Mouse (Mus musculus) monocyte, adult 5-6 weeks (primary cell): Measurements from ENCODE around the gene Mcur1. TPM values are rescaled to one million over a fixed set of nuclear protein-coding genes. Genes with fewer than 3 reads are reported as not detected.
A peak's percentile ranks its signal among the peaks of the same experiment; 100 is the strongest.

Experiments used
- ATAC-seq: fragments of 153-309, 156-312 bp; replicated peaks from 2 replicates; pipeline ENCODE4 v1.8.0; 2017; ENCODE audit warnings: mild to moderate bottlenecking; ENCODE audit not compliant: low TSS enrichment, insufficient number of reproducible peaks, severe bottlenecking, poor library complexity, low FRiP score
- total RNA-seq: library from RNA; stranded (forward); fragments of 200-1000, 200-491, 200-594 nt; gene quantifications from 3 replicates; pipeline ENCODE4 v1.2.3, GENCODE M21; 2017

Mcur1 gene
- total RNA-seq, 1 experiment from 2014 or later: 32.0 TPM

GRCm38 (mm10) chr13:43537854-43538253, 22.1 kb downstream of the Mcur1 start:
- no peak for ATAC-seq

DNA sequence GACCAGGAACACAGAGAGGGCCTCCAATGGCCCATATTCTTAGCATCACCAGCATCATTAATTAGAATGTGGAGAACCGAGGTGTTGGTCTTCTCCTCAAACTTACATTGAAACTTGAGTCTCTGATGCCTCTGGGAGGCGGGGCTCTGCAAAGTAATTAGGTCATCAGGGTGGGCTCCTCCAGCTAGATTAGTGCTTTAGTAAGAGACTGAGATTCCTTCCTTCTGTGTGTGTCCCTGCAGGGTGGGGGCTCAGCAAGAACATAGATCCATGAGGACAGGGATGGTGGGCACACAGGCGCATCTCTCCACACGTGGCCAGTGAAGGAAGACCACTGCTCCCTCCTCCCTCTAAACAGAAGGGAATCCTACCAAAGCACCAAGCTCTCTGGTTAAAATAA, 26.0 kb downstream of the Mcur1 start:
- no peak for ATAC-seq

DNA sequence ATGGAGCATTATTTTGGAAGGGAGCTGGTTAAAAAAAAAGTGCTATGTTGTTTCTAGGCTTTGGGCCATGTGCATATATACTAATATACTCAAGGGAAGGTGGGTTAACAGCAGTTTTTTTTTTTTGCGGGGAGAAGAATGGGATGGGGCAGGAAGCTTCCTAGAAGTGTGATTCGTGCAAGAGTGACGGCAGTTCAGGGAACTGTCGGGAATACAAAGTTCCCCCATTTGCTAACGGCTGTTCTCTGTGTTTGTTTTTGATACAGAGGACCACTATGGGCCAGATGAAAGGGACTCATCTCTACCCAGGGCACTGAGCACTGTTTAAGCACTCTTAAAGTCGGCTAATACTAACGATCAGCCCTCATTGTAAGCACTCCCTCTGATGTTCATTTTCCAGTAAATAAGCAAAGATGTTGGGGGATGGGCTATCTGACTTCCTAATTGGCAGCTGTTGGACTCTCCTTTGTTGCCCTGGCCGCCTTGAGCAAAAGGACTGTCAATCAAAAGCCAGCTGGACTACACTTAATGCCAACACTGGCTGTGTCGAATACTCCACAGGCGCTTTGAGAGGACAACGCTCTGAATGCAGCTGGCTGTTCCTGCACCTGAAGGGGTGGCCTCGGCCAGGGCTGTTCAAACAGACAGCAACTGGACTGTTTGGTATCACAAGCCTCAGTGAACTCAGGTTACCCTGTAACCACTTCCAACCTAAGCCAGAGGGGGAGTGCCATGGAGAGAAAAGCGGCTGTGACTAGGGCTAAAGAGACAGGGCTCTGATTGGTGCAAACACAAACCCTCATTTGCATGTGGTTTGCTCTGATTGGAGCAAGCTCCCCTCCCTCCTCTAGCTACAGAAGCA, 28.9 kb downstream of the Mcur1 start:
- ATAC-seq: peak; percentile 54; the same call in 1 of the 2 replicates

GRCm38 (mm10) chr13:43530129-43530831, 29.7 kb downstream of the Mcur1 start:
- ATAC-seq: no peak

GRCm38 (mm10) chr13:43526289-43526688, 33.7 kb downstream of the Mcur1 start:
- ATAC-seq: no peak

DNA sequence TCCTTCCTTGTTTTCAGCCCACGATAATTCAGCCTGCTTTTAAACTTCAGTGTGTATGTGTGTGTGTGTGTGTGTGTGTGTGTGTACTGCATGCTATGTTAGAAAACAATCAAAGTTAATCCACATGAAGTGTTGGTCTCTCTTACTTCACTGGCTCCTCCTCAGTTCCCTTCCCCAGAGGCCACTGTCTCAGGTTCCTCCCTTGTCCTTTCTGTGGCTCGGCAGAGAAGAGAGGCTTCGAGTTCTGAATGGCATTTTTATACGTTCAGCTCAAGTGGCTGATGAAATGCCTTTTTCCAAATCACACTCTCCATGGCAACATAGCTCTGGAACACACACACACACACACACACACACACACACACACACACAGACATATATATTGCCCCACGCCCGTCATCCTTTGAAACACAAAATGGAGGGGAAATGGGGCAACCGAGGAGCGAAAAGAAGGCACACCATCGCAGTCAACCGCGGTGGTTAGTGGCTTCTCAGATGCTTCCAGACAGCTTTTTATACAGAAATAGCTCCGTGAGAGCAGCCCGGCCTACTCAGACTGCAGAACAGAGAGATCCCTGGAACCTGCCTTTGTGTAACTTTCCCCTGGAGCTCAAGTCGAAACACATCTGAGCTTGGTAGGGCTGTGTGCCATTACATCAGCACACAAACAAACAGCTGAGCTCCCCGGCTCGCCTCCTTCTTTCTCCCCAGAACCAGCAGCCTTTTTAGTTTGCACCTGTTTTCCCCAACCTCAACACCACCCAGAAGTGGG, 34.4 kb downstream of the Mcur1 start:
- peak; percentile 45 for ATAC-seq

DNA sequence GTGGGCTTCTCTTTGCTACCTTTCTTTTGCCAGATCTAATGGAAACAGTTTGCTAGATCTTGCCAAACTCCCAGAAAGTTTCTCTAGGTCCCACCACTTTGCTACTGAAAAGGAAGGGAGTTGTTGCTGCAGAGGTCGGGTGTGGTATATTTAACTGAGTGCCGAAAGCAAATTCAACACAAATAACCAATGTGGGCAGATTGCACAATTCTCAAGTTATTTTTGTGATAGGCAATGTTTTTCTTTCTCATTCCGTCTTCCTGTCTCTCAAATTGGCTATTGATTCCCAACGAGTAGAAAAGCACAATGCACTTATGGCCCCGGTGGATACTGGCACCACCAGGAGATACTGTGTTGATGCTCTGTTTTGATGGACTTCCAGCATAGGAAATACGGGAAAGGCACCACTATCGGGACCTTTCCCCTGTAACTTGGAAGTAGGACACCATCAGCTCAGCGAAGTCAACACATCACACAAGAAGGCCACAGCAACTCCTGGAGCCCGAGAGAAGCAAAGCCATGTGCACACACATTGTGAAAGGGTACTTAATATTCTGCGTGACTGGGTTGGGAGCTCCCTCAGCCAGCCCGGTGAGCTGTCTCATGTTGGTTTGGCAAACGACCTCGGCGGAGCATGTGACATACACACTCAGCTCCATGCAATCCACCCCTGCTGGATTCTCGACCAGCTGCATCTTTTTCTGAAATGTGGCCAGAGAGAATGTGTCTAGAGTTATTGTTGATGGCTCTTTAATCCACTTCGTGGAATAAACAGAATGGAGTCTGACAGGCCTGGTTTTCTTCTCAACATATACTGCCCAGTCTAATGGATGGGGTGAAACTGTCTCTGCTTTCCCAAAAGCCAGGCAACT, 35.3 kb downstream of the Mcur1 start:
- ATAC-seq: peak; percentile 75

DNA sequence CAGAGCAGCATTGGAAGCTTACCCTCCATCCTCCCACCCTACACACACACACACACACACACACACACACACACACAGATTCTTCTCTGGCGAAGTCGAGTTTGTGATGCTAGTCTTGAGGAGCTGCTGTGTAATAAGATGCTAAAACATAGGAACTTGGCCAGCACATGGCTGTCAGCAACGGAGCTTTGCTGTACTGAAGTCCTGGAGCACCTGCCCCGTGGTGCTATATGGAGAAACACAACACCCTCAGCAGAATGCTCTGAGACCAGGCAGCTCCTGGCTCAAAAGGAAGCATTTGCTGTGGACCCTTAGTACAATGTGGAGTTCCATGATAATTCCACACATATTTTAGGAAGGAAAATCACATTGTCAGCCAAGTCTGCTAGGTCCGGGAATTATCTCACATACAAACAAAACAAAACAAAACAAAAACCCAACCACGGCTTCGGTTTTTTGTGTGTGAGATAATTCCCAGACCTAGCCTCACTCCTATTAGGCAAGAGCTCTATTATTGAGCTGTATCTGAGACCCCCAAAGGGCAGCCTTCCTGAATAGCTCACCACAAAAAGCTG, 36.0 kb downstream of the Mcur1 start:
- ATAC-seq: no peak

DNA sequence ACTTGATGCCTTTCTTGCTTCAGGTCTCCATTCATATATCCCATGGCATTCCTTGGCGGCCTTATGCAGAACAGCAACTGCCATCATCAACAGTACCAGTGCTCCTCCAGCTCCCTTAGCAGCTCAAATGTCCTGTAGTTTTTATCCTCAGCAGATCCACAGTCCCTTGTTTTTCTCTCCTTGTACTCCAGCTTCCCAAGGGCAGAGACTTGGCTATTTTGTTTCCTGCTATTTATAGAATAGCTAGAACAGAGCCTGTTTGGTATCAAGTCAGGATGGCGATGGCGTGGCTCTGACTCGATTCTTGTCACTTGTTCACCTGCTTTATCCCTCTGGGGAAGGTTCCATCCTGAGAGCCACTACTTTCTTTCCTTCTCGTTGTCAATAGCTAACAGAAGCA, 38.1 kb downstream of the Mcur1 start:
- no peak for ATAC-seq

DNA sequence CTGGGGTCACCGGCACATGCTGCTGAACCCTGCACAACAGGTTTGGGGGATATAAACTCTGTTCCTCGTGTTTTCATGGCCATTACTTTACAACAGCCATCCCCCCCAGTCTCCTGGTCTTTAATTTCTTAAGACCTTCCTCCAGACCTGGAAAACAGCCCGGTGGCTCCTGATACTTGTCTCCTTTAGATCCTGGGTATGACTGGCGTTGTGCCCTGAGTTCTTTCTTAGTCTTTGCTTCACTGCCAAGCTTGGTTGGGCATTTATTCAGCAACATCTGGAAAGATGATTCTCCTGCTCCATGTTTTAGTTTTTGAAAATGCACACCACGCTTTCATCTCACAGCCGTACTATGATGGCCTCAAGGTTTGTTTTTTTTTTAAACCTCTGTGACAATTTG, 40.7 kb downstream of the Mcur1 start:
- no peak for ATAC-seq

GRCm38 (mm10) chr13:43517371-43517770, 42.6 kb downstream of the Mcur1 start:
- ATAC-seq: no peak

GRCm38 (mm10) chr13:43516931-43517330, 43.1 kb downstream of the Mcur1 start:
- ATAC-seq: no peak

GRCm38 (mm10) chr13:43516119-43516518, 43.9 kb downstream of the Mcur1 start:
- ATAC-seq: no peak

DNA sequence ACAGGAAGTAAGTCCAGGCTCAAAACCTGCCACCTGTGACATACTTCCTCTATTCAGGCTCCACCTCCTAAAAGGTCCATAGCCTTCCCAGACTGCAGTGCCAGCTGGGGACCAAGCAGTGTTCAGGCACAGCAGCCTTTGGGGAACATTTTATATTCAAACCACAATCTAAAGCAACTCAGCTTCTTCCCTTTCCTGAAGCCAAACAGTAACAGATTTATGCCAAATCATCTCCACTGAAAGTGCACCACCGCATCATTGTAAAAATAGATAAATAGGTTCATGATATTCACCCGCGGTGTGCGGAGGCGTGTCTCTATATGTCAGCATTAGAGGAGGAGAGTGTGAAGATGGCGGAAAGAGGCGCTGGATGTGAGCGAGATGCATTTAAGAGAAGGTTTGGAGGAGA, 45.0 kb downstream of the Mcur1 start:
- ATAC-seq: peak; percentile 70; the same call in 1 of the 2 replicates

GRCm38 (mm10) chr13:43512736-43513135, 47.3 kb downstream of the Mcur1 start:
- ATAC-seq: 0 out of 2 replicates have a peak, but pooled peaks have one; percentile 37

- no peak for ATAC-seq
These were observed 54.2 kb downstream of the Mcur1 start for GRCm38 (mm10) chr13:43505798-43506197.

DNA sequence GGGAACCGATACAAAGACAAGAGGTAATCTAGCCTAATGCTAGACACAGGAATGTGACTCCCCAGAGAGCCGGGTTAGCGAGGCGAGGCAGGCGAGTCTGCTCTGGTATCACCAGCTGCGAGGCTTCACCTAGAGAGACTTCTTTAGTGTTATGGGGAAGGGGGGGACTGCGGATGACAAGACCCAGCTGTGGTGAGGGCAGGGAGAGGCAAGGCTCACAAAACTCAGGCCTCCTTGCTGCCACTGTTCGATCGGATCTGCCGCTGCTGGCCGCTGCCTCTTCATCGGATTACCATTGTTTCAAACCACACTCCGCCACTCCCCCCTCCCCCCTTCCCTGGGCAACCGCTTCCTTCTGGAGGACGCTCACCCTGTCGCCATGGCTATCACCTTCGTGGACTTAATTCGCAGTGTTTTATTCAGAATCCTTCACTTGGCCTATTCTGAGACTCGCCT, 56.6 kb downstream of the Mcur1 start:
- peak; percentile 31; the same call in 1 of the 2 replicates for ATAC-seq

DNA sequence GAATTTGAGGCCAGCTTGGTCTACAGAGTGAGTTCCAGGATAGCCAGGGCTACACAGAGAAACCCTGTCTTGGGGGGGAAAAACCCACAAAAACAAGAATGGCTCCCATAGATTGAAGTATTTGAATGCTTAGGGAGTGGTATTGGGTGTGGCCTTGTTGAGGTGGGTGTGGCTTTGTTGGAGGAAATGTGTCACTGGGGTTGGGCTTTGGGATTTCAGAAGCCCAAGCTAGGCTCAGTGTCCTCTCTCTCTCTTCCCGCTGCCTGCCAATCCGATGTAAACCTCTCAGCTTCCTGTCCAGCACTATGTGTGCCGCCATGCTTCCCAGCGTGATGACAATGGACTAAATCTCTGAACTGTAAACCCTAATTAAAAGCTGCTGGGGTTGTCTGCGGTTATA, 58.4 kb downstream of the Mcur1 start:
- no peak for ATAC-seq
